Mouse (Mus musculus) small intestine, adult 2 months (tissue): ENCODE results near the gene Gchfr. TPM values are rescaled to one million over a fixed set of nuclear protein-coding genes. Genes with fewer than 3 reads are reported as not detected.
A peak's percentile ranks its signal among the peaks of the same experiment; 100 is the strongest.

Experiments
- H3K27ac ChIP-seq: fragments of 200-500 bp; 2 replicates; pipeline ENCODE4 v1.5.1; 2012; ENCODE audit warnings: low read depth, low read length, control low read depth, inconsistent platforms; ENCODE audit not compliant: insufficient read depth
- H3K27me3 ChIP-seq: fragments of 200-500 bp; 2 replicates; pipeline ENCODE4 v1.6.1; 2012; ENCODE audit warnings: mild to moderate bottlenecking, moderate library complexity, low read length, inconsistent platforms; ENCODE audit not compliant: control insufficient read depth, insufficient read depth
- H3K36me3 ChIP-seq: fragments of 200-500 bp; 2 replicates; pipeline ENCODE4 v1.6.1; 2012; ENCODE audit warnings: mild to moderate bottlenecking, low read length, control low read depth, inconsistent platforms; ENCODE audit not compliant: control insufficient read depth, insufficient read depth
- H3K4me1 ChIP-seq: fragments of 200-500 bp; 2 replicates; pipeline ENCODE4 v1.6.1; 2012; ENCODE audit warnings: low read length, inconsistent platforms, mixed read lengths; ENCODE audit not compliant: control insufficient read depth, insufficient read depth, insufficient read length
- H3K4me3 ChIP-seq: fragments of 200-500 bp; 2 replicates; pipeline ENCODE4 v1.5.1; 2012; ENCODE audit warnings: low read depth, mild to moderate bottlenecking, control low read depth, inconsistent platforms, low read length, moderate library complexity
- CTCF ChIP-seq: fragments of 200-500 bp; IDR thresholded peaks from 2 replicates; pipeline ENCODE4 v1.5.1; 2012; ENCODE audit warnings: low read depth, mild to moderate bottlenecking, control low read depth, inconsistent platforms, low read length, moderate library complexity, mixed read lengths; ENCODE audit not compliant: insufficient replicate concordance, insufficient read length; ENCODE audit errors: extremely low read depth
- POLR2A ChIP-seq: fragments of 200-500 bp; IDR thresholded peaks from 2 replicates; pipeline ENCODE4 v1.6.1; 2012; ENCODE audit warnings: low read depth, mild to moderate bottlenecking, control low read depth, inconsistent platforms, low read length, moderate library complexity
- WGBS: fragments of 180-500 bp; shearing (Covaris S2); methylation state at CpG from one replicate; pipeline ENCODE4 v1.1.7; 2018; 5-methylcytosine and 5-hydroxymethylcytosine counted together
- polyA plus RNA-seq: library from polyadenylated mRNA; depleted of rRNA; stranded (reverse); fragments of >200 nt; gene quantifications from 2 replicates; pipeline ENCODE4 v1.2.3, GENCODE M21; 2012; rRNA removed

Gene Gchfr
- polyA plus RNA-seq, 1 experiment, result 107 TPM

GRCm38 (mm10) chr2:119203871-119204460, 36.4 kb downstream of the Gchfr start:
- Histone ChIP-seq H3K27me3 (no peaks in the 10 kb centered on the region), H3K4me1 (peaks cover 4% of the 10 kb centered on the region; the same call in 1 of the 2 replicates), H3K27ac (peak overlapping the region; percentile 44; the same call in 1 of the 2 replicates), H3K4me3 (no peak overlapping the region), H3K36me3 (no peaks in the 10 kb centered on the region)
- TF ChIP-seq CTCF, result no peak
- no peak for TF ChIP-seq POLR2A
- WGBS, result 65% methylated on average over 4 of the region's 4 CpGs

DNA sequence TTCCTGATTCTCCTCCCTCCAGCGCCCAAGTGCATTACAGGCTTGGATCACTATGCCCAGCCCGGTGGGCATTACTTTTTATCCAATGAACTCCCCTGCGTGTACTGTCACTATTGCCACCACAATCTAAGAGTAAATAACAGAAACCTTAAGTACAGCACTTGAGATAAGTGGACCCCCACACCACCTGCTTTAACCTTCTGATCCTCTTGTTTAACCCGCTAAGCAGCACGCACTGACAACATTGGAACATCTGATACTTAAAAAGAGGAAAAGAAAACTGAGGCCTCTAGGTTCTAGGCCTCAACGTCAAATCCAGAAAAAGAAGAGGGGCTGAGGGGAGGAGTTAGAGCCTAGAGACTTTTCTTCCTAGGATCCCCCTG, 40.4 kb downstream of the Gchfr start:
- Histone ChIP-seq H3K4me3 (peak overlapping the region; percentile 67), H3K36me3 (peaks cover 15% of the 10 kb centered on the region), H3K27ac (peak overlapping the region; percentile 93), H3K27me3 (no peaks in the 10 kb centered on the region), H3K4me1 (peaks cover 5% of the 10 kb centered on the region; the same call in 1 of the 2 replicates)
- WGBS, result 8% methylated on average over 6 of the region's 6 CpGs
- TF ChIP-seq POLR2A, result no peak
- no peak for TF ChIP-seq CTCF

DNA sequence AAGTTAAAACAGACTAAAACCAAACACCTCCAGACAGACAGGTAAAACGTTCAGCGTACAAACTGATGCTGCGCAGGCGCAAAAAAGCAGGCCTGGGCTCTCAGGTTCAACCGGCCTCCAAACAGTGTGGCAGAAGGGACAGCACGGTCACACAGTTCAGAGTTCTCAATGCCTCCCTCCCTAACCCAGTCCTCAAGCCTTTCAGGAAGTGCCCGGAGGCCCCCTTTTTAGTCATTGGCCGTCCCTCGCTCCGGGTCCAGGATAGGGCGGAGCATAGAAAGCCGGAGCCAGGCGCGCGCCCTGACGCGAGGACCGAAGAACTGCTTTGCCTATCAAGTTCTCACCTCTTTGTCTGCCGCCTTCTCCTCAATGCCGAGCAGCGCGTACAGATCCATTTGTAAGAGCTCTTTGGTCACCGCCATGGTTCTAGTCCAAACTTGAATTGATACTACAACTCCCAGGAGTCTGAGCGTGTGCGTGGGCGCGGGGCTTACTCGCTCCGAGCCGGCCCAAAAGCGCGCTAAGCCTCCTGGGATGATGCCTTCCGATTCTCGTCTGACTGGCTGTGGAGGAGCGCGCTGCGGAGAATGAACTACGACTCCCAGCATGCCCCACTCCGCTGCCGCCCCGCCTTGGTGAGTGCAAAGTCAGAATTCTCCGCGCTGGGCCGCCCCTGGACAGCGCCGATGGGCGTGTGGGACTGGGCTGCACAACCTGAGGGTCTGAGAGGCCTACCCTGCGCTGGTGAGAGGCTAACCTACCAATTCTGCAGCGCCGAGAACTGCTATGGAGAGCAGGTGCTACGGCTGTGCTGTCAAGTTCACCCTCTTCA, 41.0 kb downstream of the Gchfr start, which contains the start of the genes Zfyve19 and Dnajc17:
Gene Zfyve19 (plus strand): TSS at position 274 of the 832 bp plus-strand sequence.
Gene Dnajc17 (minus strand): TSS at position 452 of the 832 bp plus-strand sequence.
- H3K4me1 ChIP-seq, result peaks cover 3% of the 10 kb centered on the region; the same call in 1 of the 2 replicates
- peak within 1 kb of the TSS; percentile 67 for H3K4me3 ChIP-seq
- under 1% methylated on average over 51 of the region's 51 CpGs for WGBS
- no peaks in the 10 kb centered on the region for H3K27me3 ChIP-seq
- H3K27ac ChIP-seq, result peak within 1 kb of the TSS; percentile 93
- TF ChIP-seq CTCF (no peak), POLR2A (peak; percentile 78)
- peaks cover 18% of the 10 kb centered on the region for H3K36me3 ChIP-seq

GRCm38 (mm10) chr2:119209176-119209507, 41.6 kb downstream of the Gchfr start:
- Histone ChIP-seq H3K36me3 (peaks cover 20% of the 10 kb centered on the region), H3K4me1 (peaks cover 3% of the 10 kb centered on the region; the same call in 1 of the 2 replicates), H3K4me3 (peak overlapping the region; percentile 67), H3K27me3 (no peaks in the 10 kb centered on the region), H3K27ac (0 out of 2 replicates have a peak overlapping the region, but pooled peaks have one; percentile 2)
- no peak for TF ChIP-seq POLR2A
- TF ChIP-seq CTCF, result no peak
- WGBS, result under 1% methylated on average over 13 of the region's 13 CpGs

Other genes starting within 250 kb of the Gchfr start
- gene Chst14, start 241.3 kb upstream of the Gchfr start, polyA plus RNA-seq, result 3.8 and 4.0 TPM in 2 replicates
- 3.9 and 10.0 TPM in 2 replicates for gene Ccdc32, start 138.4 kb upstream of the Gchfr start, polyA plus RNA-seq
- 1.1 and 1.9 TPM in 2 replicates for gene Rpusd2, start 133.0 kb upstream of the Gchfr start, polyA plus RNA-seq
- 0.11 and 0.15 TPM in 2 replicates for gene Knl1, start 120.7 kb upstream of the Gchfr start, polyA plus RNA-seq
- gene Rad51, start 55.0 kb upstream of the Gchfr start, polyA plus RNA-seq, result 4.6 and 8.7 TPM in 2 replicates
- 26.2 and 57.3 TPM in 2 replicates for gene Rmdn3, start 10.7 kb upstream of the Gchfr start, polyA plus RNA-seq
- gene Gm14137, start 6.7 kb downstream of the Gchfr start, polyA plus RNA-seq, result 0.03 and 0.04 TPM in 2 replicates
- gene Zfyve19, start 40.8 kb downstream of the Gchfr start, polyA plus RNA-seq, result 20.2 and 46.7 TPM in 2 replicates
- gene Dnajc17, start 41.0 kb downstream of the Gchfr start, polyA plus RNA-seq, result 1.5 and 2.9 TPM in 2 replicates
- gene Ppp1r14d, start 62.1 kb downstream of the Gchfr start, polyA plus RNA-seq, result 124 and 296 TPM in 2 replicates
- gene Spint1, start 69.6 kb downstream of the Gchfr start, polyA plus RNA-seq, result 139 and 367 TPM in 2 replicates
- 2.1 and 3.0 TPM in 2 replicates for gene Rhov, start 103.5 kb downstream of the Gchfr start, polyA plus RNA-seq
- 11.3 and 22.9 TPM in 2 replicates for gene Vps18, start 121.0 kb downstream of the Gchfr start, polyA plus RNA-seq
- 9.8 and 22.1 TPM in 2 replicates for gene Dll4, start 158.0 kb downstream of the Gchfr start, polyA plus RNA-seq
- gene Chac1, start 183.5 kb downstream of the Gchfr start, polyA plus RNA-seq, result 5.8 and 6.9 TPM in 2 replicates